Mouse (Mus musculus) gastrocnemius, postnatal 25 days (tissue): Measurements from ENCODE around the gene Gusb. TPM values are rescaled to one million over a fixed set of nuclear protein-coding genes. Genes with fewer than 3 reads are reported as not detected.

ENCODE experiments used
- DNase-seq: peaks from one replicate; pipeline ENCODE4 v3.0.0; 2022
- total RNA-seq, 2 experiments: library from RNA; stranded (reverse); gene quantifications; 1 replicate in 1 of 2; 2 replicates in 1 of 2; pipeline ENCODE4 v1.2.3; 2021

The Gusb gene
- total RNA-seq, 2 experiments from 2014 or later: 9.2 to 14.7 TPM

DNA sequence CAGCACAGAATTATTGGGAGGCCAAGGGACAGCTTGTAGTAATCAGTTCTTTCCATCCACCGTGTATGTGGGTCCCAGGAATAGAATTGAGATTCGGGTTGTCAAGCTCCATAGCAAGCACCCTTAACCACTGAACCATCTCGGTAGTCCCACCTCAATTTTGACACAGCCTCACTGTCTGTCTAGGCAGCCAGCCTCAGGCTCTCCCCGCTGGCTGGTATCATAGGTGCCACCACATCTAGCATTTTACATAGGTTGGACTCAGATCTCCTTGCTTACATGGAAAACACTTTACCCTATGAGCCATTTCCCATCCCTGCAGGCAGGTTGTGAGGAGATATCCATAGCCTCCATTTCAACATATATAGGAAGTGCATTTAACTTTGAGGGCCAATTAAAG, 28.5 kb downstream of the Gusb start:
- no peak for DNase-seq

DNA sequence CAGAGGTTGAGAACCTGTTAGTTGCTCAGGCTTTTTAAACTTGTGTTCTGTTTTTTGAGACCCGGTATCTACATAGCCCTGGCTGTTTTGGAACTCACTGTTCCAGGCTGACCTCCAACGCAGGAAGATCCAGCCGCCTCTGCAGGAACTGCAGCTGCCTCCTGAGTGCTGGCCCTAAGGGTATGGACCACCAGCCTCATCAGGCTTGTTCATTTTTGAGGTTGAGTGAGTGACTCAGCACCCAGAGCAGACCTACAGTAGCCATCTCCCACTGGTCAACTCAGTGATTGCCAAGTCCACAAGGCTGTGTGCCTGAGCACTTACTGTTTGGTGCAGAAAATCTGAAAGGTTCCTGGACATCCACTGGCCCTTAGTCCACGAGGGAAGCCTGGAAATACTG, 31.4 kb downstream of the Gusb start:
- peak; percentile 24 for DNase-seq

DNA sequence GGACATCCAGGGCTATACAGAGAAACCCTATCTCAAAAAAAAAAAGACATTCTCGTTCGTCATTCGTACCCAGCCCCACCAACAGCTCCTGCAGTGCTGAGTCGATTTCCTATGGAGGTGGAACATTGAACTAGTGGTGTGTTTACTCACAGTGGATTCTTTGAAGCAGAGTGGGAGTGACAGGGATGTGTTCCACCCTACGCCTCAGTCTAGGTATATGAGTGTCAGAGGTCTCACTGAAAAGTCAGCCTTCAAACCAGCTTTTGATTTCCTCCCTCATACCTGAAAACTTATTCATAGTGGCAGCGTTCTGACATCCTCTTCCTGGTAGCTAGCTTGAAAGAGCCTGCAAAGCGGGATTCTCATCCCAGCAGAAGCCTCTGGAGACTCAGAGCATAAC, 34.4 kb downstream of the Gusb start:
- no peak for DNase-seq

DNA sequence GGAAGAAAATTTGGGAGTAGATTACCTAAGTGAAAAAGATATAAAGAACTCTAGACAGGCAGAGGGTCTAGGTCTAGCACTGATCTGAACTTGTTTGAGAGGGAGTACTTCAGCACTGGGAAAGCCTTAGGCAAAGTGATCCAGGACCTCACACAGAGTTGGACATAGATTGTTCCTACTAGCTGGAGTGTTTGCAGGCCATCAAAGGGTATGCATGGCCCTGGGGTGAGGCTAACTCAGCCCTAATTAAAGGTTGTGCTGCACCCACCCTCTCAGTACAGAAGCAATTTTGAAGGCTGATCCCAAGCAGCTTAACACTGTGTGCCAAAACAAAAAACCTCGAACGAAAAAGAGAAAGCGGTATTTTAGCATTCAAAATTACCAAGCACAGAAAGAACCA, 36.4 kb downstream of the Gusb start:
- no peak for DNase-seq

DNA sequence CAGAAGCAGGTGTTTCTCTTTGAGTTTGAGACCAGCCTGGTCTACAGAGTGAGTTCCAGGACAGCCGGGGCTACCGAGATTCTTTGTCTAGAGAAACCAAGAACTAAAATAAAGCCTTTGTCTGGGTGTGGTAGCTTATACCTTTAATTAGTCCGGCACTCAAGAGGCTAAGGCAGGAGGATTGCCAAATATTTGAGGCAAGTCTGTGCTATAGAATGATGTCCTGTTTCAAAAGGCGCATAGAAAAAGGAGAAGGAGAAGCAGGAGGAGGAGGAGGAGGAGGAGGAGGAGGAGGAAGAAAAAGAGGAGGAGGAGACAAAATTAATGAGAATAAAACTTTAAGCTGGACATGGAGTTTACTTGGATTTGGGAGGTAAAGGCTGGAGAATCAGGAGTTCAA, 39.6 kb downstream of the Gusb start:
- no peak for DNase-seq

DNA sequence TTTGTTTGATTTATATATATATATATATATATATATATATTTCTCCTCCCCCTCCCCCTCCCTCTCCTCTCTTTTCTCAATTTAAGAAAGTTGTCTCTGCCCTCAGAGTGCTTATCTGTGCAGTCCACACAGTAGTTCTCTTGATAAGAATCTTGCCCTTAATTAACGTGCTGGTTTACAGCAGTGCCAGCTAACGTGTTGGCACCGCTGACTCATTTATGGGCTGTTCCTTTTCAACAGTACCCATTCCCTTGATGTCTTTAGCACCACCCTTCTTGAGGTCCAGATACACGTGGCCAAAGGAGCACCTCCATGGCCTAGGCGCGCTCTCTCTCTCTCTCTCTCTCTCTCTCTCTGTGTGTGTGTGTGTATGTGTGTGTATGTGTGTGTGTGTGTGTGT, 47.1 kb downstream of the Gusb start:
- no peak for DNase-seq

DNA sequence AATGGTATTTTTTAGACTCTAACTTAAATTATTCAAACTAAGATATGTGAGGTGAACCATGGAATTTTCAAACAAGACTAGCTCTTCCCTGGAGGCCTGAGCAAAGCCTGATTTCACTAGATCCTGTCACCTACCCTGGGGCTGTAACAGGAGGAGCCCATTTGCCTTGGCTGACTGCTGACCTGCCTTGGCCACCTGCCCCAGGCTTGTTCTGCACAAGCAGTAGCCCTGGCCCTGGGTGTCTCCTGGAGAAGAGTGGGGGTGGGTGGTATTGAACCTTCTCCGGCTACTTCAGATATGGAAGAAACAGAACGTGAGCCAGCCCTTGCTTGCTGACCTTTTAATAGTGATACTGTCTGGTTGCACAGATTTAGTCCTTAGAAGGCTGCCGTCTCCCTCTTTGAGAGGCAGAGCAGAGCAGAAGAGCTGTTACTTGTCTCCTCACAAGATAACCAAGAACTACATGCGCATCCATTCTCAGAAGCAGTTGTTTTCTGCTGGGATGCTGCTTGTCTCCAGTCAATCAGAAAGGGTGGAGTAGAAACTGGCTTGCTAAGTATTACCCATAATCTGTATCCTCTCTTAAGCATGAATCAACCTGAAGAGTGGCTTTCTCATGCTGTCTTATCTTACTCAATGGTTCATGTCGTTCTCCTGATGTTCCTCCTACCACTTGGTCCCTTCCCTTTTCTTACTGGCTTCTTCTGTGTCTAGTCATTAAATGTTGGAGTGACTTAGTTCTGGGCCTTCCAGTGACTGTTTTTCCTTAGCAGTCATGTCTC, 48.2 kb downstream of the Gusb start:
- DNase-seq: peak; percentile 74

DNA sequence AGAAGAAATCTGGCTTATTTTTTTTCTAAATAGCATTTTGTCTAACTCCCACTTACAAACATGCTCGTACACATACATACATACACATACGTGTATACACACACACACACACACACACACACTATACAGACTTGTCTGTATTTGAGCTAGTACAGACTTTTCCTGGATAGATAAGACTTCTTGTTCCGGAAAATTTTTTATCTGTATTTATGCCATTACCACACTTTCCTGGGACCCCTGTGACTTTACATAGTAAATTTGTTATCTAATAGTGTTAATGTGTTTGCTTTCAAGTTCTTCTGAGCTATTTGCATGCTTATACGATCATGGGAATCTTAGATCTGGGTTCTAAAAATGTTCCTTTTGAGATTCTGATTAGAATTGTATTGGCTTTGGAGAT, 50.7 kb downstream of the Gusb start:
- no peak for DNase-seq

DNA sequence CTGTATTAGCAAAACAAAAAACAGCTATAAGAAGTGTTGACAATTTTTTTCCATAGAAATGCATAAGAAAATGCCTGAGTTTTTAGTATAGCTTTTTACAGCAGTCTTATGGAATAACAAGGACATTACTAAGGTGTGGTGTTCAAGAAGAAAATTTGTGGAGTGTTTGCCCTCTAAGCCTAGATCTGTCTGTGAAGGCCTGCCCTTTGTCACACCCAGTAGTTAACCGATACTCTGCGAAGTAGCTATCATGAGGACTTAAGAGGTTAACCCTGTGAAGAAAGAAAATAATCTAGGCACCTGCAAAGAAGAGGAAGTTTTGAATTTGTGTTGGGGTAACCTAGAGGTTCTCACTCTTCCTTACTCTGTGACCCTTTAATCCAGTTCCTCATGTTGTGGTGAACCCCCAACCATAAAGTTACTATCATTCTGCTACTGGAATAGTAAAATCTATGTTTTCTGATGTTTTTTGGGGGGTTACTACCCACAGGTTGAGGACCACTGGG, 55.3 kb downstream of the Gusb start:
- no peak for DNase-seq

DNA sequence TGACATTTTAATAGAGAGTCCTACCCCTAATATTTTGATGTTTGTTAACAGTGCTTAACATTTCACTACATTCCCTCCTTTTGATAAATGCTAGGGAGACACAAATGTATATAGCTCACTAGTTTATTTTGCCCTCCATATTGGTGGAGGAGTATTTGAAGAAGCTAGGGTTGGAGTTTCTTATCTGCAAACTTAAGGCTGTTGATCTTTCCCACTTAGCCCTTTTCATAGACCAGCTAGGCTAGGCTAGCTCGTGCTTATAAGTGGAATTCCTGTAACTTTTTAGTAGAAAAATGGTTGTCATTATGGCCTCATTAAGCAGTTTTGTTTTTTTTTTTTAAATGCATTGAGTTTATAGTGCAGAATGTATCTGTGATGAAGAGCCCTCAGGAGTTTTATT, 59.4 kb downstream of the Gusb start:
- no peak for DNase-seq

DNA sequence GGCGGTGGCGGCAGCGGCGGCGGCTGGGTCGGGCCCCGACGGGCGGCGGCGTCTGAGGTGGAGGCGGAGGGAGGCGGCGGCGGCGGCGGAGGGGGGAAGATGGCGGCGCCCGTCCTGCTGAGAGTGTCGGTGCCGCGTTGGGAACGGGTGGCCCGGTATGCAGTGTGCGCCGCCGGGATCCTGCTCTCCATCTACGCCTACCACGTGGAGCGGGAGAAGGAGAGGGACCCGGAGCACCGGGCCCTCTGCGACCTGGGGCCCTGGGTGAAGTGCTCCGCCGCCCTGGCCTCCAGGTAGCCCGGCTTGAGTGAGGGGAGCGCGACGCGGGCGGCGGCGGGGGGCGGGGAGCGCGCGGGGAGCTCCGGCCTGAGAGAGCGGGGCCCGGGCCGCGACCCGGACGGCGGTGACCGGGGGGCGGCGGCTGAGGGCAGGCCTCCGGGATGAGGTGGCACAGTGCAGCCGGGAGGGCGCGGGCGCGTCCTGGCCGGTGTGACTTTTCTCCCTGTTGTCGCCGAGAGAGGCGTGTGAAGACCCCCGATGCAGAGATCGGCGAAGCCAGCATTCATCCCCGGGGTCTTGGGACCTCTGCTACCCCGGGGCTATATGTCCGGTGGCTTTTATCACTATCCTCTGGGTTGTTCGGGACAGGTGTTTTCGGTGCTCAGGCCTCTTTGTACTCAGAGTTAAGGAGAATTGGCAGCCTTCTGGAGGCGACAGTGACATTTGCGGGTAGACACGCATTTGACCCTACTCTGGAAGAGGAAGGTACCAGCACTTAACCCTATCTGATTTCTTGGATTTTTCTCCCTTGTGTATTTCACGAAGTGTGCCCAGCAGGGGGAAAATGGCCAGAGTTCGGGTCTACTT, 60.5 kb downstream of the Gusb start:
- peak; percentile 54 for DNase-seq

DNA sequence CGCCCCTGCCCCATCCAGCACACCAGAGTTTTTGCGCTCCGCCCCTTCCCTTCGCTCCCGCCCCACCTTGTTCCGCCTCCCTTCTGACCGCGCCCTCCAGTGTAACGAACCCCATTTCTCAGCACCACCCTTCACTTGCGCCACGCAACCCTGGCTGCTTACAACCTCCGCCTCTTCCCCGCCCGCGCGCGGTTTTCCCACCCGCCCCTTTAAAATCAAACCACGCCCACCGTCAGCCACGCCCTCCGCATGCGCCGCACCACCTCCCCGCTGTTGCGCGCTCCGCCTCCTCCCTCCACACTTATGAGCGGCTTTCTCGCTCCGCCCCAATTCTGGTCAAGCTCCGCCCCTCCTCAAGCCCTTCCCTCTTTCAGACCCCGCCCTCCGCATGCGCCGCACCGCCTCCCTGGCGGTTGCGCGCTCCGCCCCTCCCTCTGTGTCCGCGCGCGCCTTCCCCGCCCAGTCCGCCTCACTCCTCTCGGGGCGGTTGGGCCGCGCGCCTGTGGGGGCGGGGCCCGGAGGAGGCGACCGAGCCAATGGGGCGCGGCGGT, 61.3 kb downstream of the Gusb start, which contains the start of gene Vkorc1l1:
Vkorc1l1 (plus strand) TSS at position 476 of the 551 bp plus-strand sequence.
- DNase-seq: peak; percentile 98

DNA sequence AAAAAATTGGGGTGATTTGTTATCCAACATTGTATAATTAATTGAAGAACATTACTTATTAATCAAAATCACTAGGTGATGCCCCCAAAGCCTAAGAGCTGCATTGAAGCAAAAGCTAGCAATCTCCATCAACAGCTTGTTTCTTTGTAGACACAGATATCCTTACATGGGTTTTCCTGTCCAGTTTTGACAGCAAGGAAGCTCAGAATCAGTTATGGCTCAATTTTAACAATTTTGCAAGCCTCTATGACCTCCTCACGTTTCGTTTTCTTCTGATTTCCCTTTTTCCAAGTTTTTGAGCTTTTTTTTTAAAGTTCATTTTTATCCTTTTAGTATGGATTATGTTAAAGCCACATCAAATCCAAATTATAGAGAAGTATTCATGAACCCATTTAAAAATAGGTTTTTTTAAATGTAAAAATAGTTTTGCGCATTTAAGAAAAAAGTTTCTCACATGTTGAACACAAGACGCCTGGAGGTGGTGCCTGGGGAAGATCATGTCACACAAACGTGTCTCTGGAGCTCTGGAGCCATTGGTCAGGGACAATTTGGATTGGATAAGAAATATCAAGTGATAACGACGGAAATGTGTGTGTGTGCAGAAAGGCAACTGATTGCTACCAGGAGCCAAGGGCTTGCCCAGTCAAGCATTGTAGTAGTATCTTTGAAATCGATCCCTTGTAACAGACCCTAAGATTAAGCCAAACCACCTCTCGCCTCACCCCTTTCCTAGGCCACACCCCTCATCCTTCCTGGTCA, 61.9 kb downstream of the Gusb start:
- DNase-seq: no peak

DNA sequence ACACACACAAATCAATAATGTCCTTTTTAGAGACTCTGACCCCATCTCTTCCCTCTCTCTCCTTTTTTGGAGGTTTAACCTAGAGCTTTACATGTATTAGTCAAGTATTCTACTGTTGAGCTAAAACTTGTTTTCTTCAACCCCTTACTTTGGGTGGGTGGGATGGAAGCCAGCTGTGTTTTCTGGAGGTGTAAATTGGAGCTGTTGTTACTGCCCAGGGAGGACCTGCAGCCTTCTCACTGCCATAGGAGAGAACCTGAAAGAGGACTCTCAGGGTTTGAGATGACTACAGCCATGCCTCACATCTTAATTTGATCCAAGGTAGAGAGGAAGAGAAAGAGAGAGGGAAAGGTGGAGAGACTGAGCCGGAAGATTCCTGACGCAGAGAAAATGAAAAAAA, 62.6 kb downstream of the Gusb start:
- DNase-seq: no peak

Other genes with a start within 250 kb of the Gusb start
- gene Psph, start 215.6 kb downstream of the Gusb start, total RNA-seq: 10 to 100 TPM; 11.6 to 12.3 TPM
- gene Sumf2, start 156.1 kb downstream of the Gusb start, total RNA-seq: 1 to 10 TPM; 8.4 to 8.6 TPM
- gene Chchd2, start 115.6 kb downstream of the Gusb start, total RNA-seq: 100 to 1,000 TPM; 560 to 586 TPM
- 1 to 10 TPM in 1 of 2 experiments, under 1 TPM in 1; 0.19 to 1.1 TPM for gene Zbed5, start 107.3 kb downstream of the Gusb start, total RNA-seq
- gene Phkg1, start 104.5 kb downstream of the Gusb start, total RNA-seq: 100 to 1,000 TPM; 297 to 365 TPM
- gene Nupr1l, start 94.5 kb downstream of the Gusb start, total RNA-seq: 1 to 10 TPM in 1 of 2 experiments, not detected in 1; 1.2 TPM
- 10 to 100 TPM; 18.3 to 19.4 TPM for gene Vkorc1l1, start 61.1 kb downstream of the Gusb start, total RNA-seq
- gene Asl, start 26.2 kb upstream of the Gusb start, total RNA-seq: 10 to 100 TPM in 1 of 2 experiments, 1 to 10 TPM in 1; 9.4 to 10.1 TPM
- 10 to 100 TPM; 13.3 to 13.9 TPM for gene Crcp, start 26.2 kb upstream of the Gusb start, total RNA-seq
- 1 to 10 TPM; 5.8 to 7.7 TPM for gene Tpst1, start 70.3 kb upstream of the Gusb start, total RNA-seq
- gene Kctd7, start 141.8 kb upstream of the Gusb start, total RNA-seq: 1 to 10 TPM; 2.8 to 3.9 TPM
- 10 to 100 TPM; 71.7 to 81.0 TPM for gene Rabgef1, start 168.7 kb upstream of the Gusb start, total RNA-seq
- gene Tmem248, start 214.0 kb upstream of the Gusb start, total RNA-seq: 10 to 100 TPM; 36.0 to 40.1 TPM